Mouse (Mus musculus) liver, embryonic 12.5 days (tissue): Measurements from ENCODE around the gene Ang5. TPM values are rescaled to one million over a fixed set of nuclear protein-coding genes. Genes with fewer than 3 reads are reported as not detected.
A peak's percentile ranks its signal among the peaks of the same experiment; 100 is the strongest.
"Not testable (repeated sequence)": the region's sequence is repeated elsewhere in the genome, so short reads cannot be mapped to it uniquely, and the experiment has no call there.

Experiments
- ATAC-seq: fragments of 200-750 bp; cut with Nextera tagmentation; 2 replicates; pipeline ENCODE4 v1.8.0; 2017; ENCODE audit warnings: moderate number of reproducible peaks, mild to moderate bottlenecking, moderate library complexity
- H3K27ac ChIP-seq: fragments of 300-500 bp; sonication (generic); 2 replicates; pipeline ENCODE4 v1.5.1; 2016; ENCODE audit warnings: mild to moderate bottlenecking
- H3K27me3 ChIP-seq: fragments of 300-500 bp; sonication (generic); replicated peaks from 2 replicates; pipeline ENCODE4 v1.6.1; 2016; ENCODE audit warnings: mild to moderate bottlenecking, moderate library complexity
- H3K36me3 ChIP-seq: fragments of 300-500 bp; sonication (generic); 2 replicates; pipeline ENCODE4 v1.6.1; 2016; ENCODE audit warnings: mild to moderate bottlenecking, moderate library complexity
- H3K4me1 ChIP-seq: fragments of 300-500 bp; sonication (generic); 2 replicates; pipeline ENCODE4 v1.6.1; 2016
- H3K4me2 ChIP-seq: fragments of 300-500 bp; sonication (generic); 2 replicates; pipeline ENCODE4 v1.6.1; 2016; ENCODE audit warnings: mild to moderate bottlenecking, moderate library complexity
- H3K4me3 ChIP-seq: fragments of 300-500 bp; sonication (generic); 2 replicates; pipeline ENCODE4 v1.5.1; 2016; ENCODE audit warnings: mild to moderate bottlenecking, moderate library complexity
- H3K9ac ChIP-seq: fragments of 300-500 bp; sonication (generic); 2 replicates; pipeline ENCODE4 v1.6.1; 2016; ENCODE audit warnings: mild to moderate bottlenecking, moderate library complexity
- H3K9me3 ChIP-seq: fragments of 300-500 bp; sonication (generic); replicated peaks from 2 replicates; pipeline ENCODE4 v1.6.1; 2016; ENCODE audit warnings: mild to moderate bottlenecking, moderate library complexity
- WGBS: fragments of 180-500 bp; shearing (Covaris S2); methylation state at CpG from one replicate; pipeline ENCODE4 v1.1.7; 2016; ENCODE audit not compliant: insufficient replicate concordance; 5-methylcytosine and 5-hydroxymethylcytosine counted together
- polyA plus RNA-seq: library from polyadenylated mRNA; unstranded; fragments of >200 nt; fragmentation: Nextera tagmentation; extraction: Ambion mirVana; gene quantifications from 2 replicates; pipeline ENCODE4 v1.2.1, GENCODE M21; 2016

Gene Ang5
- polyA plus RNA-seq, 1 experiment from 2014 or later: not detected

GRCm38 (mm10) chr14:43987404-43987803 lies 30.5 kb downstream of the Ang5 start:
- not testable (repeated sequence) for H3K36me3 ChIP-seq, H3K9ac ChIP-seq, H3K4me1 ChIP-seq, H3K27ac ChIP-seq, H3K9me3 ChIP-seq, H3K4me2 ChIP-seq, H3K27me3 ChIP-seq, H3K4me3 ChIP-seq
- WGBS: 15% methylated on average over 5 of the region's 5 CpGs
- peak; percentile 53; the same call in 1 of the 2 replicates for ATAC-seq

DNA sequence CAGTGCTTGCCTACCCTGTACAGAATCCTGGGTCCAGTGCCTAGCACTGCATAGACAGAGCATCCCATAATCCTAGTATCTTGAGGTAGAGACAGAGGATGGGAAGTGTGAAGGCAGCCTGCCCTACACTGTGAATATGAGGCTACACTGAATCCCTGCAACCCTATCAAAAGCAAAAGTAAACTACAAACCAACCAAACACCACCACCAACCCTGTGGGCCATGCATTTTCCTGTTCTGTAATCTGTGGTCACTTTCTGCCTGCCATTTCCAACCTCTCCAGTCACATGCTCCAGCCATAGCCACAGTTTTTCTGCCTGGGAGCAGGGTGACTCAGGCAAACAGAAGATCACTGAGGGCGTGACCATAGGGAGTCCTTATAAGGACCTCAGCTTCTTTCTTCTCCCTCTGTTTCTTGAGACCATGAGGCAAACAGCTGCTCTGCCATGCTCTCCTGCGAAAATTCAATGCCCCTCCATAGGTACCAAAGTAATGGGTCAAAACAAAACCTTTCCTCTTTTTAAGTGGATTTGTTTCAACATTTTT lies 41.7 kb downstream of the Ang5 start:
- not testable (repeated sequence) for H3K4me3 ChIP-seq, H3K36me3 ChIP-seq, H3K27me3 ChIP-seq, H3K9me3 ChIP-seq, H3K4me2 ChIP-seq, H3K9ac ChIP-seq, H3K27ac ChIP-seq
- H3K4me1 ChIP-seq: peaks cover 23% of the 10 kb centered on the region
- ATAC-seq: peak; percentile 64
- 45% methylated on average over 2 of the region's 2 CpGs for WGBS

GRCm38 (mm10) chr14:44001600-44001999 lies 44.7 kb downstream of the Ang5 start:
- WGBS: 28% methylated on average over 3 of the region's 3 CpGs
- Histone ChIP-seq H3K27me3 (no peaks in the 10 kb centered on the region), H3K27ac (no peak overlapping the region), H3K9me3 (no peaks in the 10 kb centered on the region), H3K4me1 (peaks cover 23% of the 10 kb centered on the region), H3K4me2 (no peak overlapping the region), H3K4me3 (no peak overlapping the region), H3K36me3 (no peaks in the 10 kb centered on the region), H3K9ac (no peak overlapping the region)
- ATAC-seq: peak; percentile 82

- H3K9me3 ChIP-seq: no peaks in the 10 kb centered on the region
- H3K4me3 ChIP-seq: no peak within 1 kb of the TSS
- 65% methylated on average over 1 of the region's 1 CpGs for WGBS
- H3K36me3 ChIP-seq: no peaks in the 10 kb centered on the region
- no peak within 1 kb of the TSS for H3K4me2 ChIP-seq
- ATAC-seq: no peak
- H3K4me1 ChIP-seq: peaks cover 23% of the 10 kb centered on the region
- H3K9ac ChIP-seq: no peak within 1 kb of the TSS
- H3K27me3 ChIP-seq: no peaks in the 10 kb centered on the region
- H3K27ac ChIP-seq: no peak within 1 kb of the TSS
Measured at GRCm38 (mm10) chr14:44002169-44002568, 45.3 kb downstream of the Ang5 start, which contains the start of gene Ang6. Ang6 (minus strand) TSS chr14:44002269.

DNA sequence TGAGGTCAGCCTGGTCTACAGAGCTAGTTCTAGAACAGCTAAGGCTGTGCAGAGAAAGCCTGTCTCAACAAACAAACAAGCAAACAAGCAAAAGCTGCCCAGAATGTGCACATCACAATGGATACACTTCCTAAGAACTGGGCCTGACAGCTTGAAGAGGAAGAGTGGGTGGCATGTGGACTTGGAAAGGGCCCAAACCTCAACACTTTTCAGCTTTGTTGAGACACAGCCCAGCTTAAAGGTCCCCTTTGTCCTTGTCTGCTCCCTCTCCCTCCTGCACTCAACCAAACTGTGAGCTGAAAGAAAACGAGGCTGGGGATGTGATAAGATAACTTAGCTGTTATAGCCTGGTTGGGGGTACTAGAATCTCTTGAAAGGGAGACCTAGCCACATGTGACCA lies 51.2 kb downstream of the Ang5 start:
- no CpG with 5 or more reads among the region's 1 CpGs for WGBS
- not testable (repeated sequence) for H3K4me3 ChIP-seq, H3K4me2 ChIP-seq, H3K9ac ChIP-seq, H3K27ac ChIP-seq, ATAC-seq, H3K9me3 ChIP-seq, H3K4me1 ChIP-seq, H3K36me3 ChIP-seq, H3K27me3 ChIP-seq

DNA sequence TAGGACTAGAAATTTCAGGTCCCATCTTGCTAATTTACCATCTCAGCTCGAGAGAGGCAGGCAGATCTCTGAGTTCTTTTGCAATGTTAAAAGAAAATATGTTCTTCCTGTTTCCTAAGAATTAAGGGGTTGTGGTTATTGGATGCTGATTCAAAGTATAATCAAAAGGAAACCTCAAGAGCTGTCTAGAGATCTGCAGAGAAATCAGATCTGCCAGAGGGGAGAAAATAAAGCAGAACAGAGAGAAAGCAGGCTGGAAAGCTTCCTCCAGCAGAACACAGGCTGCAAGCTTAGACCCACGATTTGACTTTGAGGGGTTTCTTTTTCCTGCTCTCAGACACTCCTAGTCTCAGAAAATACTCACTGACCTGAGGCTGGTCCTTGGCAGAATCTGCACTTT lies 52.8 kb downstream of the Ang5 start:
- not testable (repeated sequence) for H3K4me2 ChIP-seq, H3K9ac ChIP-seq, H3K4me3 ChIP-seq, H3K27me3 ChIP-seq, ATAC-seq, H3K36me3 ChIP-seq, H3K9me3 ChIP-seq, H3K4me1 ChIP-seq, H3K27ac ChIP-seq
- WGBS: 22% methylated on average over 2 of the region's 2 CpGs

Other genes starting within 250 kb of the Ang5 start
- not detected in 2 replicates for gene Gm16506, start 229.6 kb upstream of the Ang5 start, polyA plus RNA-seq
- gene Gm6526, start 209.2 kb upstream of the Ang5 start, polyA plus RNA-seq: not detected in 2 replicates
- gene Gm8180, start 172.3 kb upstream of the Ang5 start, polyA plus RNA-seq: not detected in 2 replicates
- 3.5 and 12.1 TPM in 2 replicates for gene Ear1, start 81.6 kb upstream of the Ang5 start, polyA plus RNA-seq
- not detected in 2 replicates for gene Ear10, start 33.5 kb upstream of the Ang5 start, polyA plus RNA-seq
- 8.6 and 10.9 TPM in 2 replicates for gene Gm8113, start 31.7 kb upstream of the Ang5 start, polyA plus RNA-seq
- gene Ang6, start 45.2 kb downstream of the Ang5 start, polyA plus RNA-seq: not detected in 2 replicates
- gene Ear2, start 145.6 kb downstream of the Ang5 start, polyA plus RNA-seq: 3.5 and 11.1 TPM in 2 replicates
- gene Gm3327, start 166.8 kb downstream of the Ang5 start, polyA plus RNA-seq: not detected in 2 replicates
- gene Gm8212, start 240.6 kb downstream of the Ang5 start, polyA plus RNA-seq: not detected in 2 replicates